Mouse (Mus musculus) kidney, adult 11 months (tissue): ENCODE results near the gene Gm49673.
"Not testable (repeated sequence)": the region's sequence is repeated elsewhere in the genome, so short reads cannot be mapped to it uniquely, and the experiment has no call there.

Experiments
- DNase-seq: peaks from one replicate; pipeline ENCODE4 v3.0.0; 2022

Gm49673 gene

GRCm38 (mm10) chr17:8147439-8148316 lies at the start of gene Gm49673, which contains the start of gene Rnaset2a:
Gene Gm49673, minus strand, starts transcription at chr17:8147788.
Gene Rnaset2a, minus strand, starts transcription at chr17:8148097.
- DNase-seq: peak; percentile 71

GRCm38 (mm10) chr17:8195685-8196376 lies 48.2 kb upstream of the Gm49673 start:
- DNase-seq: no peak

- no peak for DNase-seq
Observed at GRCm38 (mm10) chr17:8193678-8194077, 46.1 kb upstream of the Gm49673 start.

GRCm38 (mm10) chr17:8184217-8184616 lies 36.6 kb upstream of the Gm49673 start:
- DNase-seq: no peak

- no peak for DNase-seq
Observed at GRCm38 (mm10) chr17:8183815-8184214, 36.2 kb upstream of the Gm49673 start.

- no peak for DNase-seq
Observed at GRCm38 (mm10) chr17:8177090-8177489, 29.5 kb upstream of the Gm49673 start.

- no peak for DNase-seq
Observed at GRCm38 (mm10) chr17:8171081-8171480, 23.5 kb upstream of the Gm49673 start.

GRCm38 (mm10) chr17:8170331-8170730 lies 22.7 kb upstream of the Gm49673 start:
- no peak for DNase-seq

- peak; percentile 63 for DNase-seq
Observed at GRCm38 (mm10) chr17:8167436-8167835, 19.8 kb upstream of the Gm49673 start.

- peak; percentile 46 for DNase-seq
Observed at GRCm38 (mm10) chr17:8166454-8166853, 18.9 kb upstream of the Gm49673 start.

- DNase-seq: peak; percentile 24
Observed at GRCm38 (mm10) chr17:8165977-8166376, 18.4 kb upstream of the Gm49673 start.

GRCm38 (mm10) chr17:8165608-8165945 lies 18.0 kb upstream of the Gm49673 start:
- DNase-seq: peak; percentile 44

- DNase-seq: peak; percentile 83
Observed at GRCm38 (mm10) chr17:8164701-8165607, 17.4 kb upstream of the Gm49673 start, which contains the start of gene Fgfr1op. Gene Fgfr1op, plus strand, starts transcription at chr17:8165501.

GRCm38 (mm10) chr17:8160969-8161368 lies 13.4 kb upstream of the Gm49673 start:
- peak; percentile 34 for DNase-seq

GRCm38 (mm10) chr17:8158627-8159026 lies 11.0 kb upstream of the Gm49673 start:
- DNase-seq: not testable (repeated sequence)

- not testable (repeated sequence) for DNase-seq
Observed at GRCm38 (mm10) chr17:8155982-8156381, 8.4 kb upstream of the Gm49673 start.

- DNase-seq: peak; percentile 59
Observed at GRCm38 (mm10) chr17:8155010-8155409, 7.4 kb upstream of the Gm49673 start.

- not testable (repeated sequence) for DNase-seq
Observed at GRCm38 (mm10) chr17:8146931-8147330, 657 bp downstream of the Gm49673 start.

GRCm38 (mm10) chr17:8143802-8144673 lies 3.5 kb downstream of the Gm49673 start:
- peak; percentile 77 for DNase-seq

- DNase-seq: not testable (repeated sequence)
Observed at GRCm38 (mm10) chr17:8140210-8140609, 7.4 kb downstream of the Gm49673 start.

- DNase-seq: not testable (repeated sequence)
Observed at GRCm38 (mm10) chr17:8138116-8138515, 9.5 kb downstream of the Gm49673 start.

GRCm38 (mm10) chr17:8130849-8131248 lies 16.7 kb downstream of the Gm49673 start:
- DNase-seq: not testable (repeated sequence)
